Mouse (Mus musculus) neural tube, embryonic 15.5 days (tissue): Measurements from ENCODE around the gene Klhdc7b. TPM values are rescaled to one million over a fixed set of nuclear protein-coding genes. Genes with fewer than 3 reads are reported as not detected.

Experiments used
- ATAC-seq: fragments of 200-750 bp; cut with Nextera tagmentation; 2 replicates; pipeline ENCODE4 v1.8.0; 2017; ENCODE audit warnings: mild to moderate bottlenecking, moderate TSS enrichment, moderate library complexity; ENCODE audit not compliant: low FRiP score
- H3K27ac ChIP-seq: fragments of 300-500 bp; sonication (generic); replicated peaks from 2 replicates; pipeline ENCODE4 v1.5.1; 2015; ENCODE audit warnings: mild to moderate bottlenecking, inconsistent platforms
- H3K27me3 ChIP-seq: fragments of 300-500 bp; sonication (generic); replicated peaks from 2 replicates; pipeline ENCODE4 v1.6.1; 2015; ENCODE audit warnings: inconsistent platforms
- H3K36me3 ChIP-seq: fragments of 300-500 bp; sonication (generic); 2 replicates; pipeline ENCODE4 v1.6.1; 2015; ENCODE audit warnings: inconsistent platforms
- H3K4me1 ChIP-seq: fragments of 300-500 bp; sonication (generic); 2 replicates; pipeline ENCODE4 v1.6.1; 2015; ENCODE audit warnings: inconsistent platforms
- H3K4me2 ChIP-seq: fragments of 300-500 bp; sonication (generic); 2 replicates; pipeline ENCODE4 v1.6.1; 2015; ENCODE audit warnings: inconsistent platforms, mild to moderate bottlenecking, moderate library complexity
- H3K4me3 ChIP-seq: fragments of 300-500 bp; sonication (generic); replicated peaks from 2 replicates; pipeline ENCODE4 v1.5.1; 2015; ENCODE audit warnings: mild to moderate bottlenecking, inconsistent platforms
- H3K9ac ChIP-seq: fragments of 300-500 bp; sonication (generic); replicated peaks from 2 replicates; pipeline ENCODE4 v1.6.1; 2015; ENCODE audit warnings: mild to moderate bottlenecking, inconsistent platforms
- H3K9me3 ChIP-seq: fragments of 300-500 bp; sonication (generic); replicated peaks from 2 replicates; pipeline ENCODE4 v1.6.1; 2016; ENCODE audit warnings: inconsistent platforms
- WGBS: fragments of 180-500 bp; shearing (Covaris S2); methylation state at CpG from one replicate; pipeline ENCODE4 v1.1.7; 2015; ENCODE audit warnings: mixed read lengths; 5-methylcytosine and 5-hydroxymethylcytosine counted together
- polyA plus RNA-seq: library from polyadenylated mRNA; unstranded; fragments of >200 nt; fragmentation: Nextera tagmentation; extraction: Ambion mirVana; gene quantifications from 2 replicates; pipeline ENCODE4 v1.2.1, GENCODE M21; 2015

Klhdc7b gene
- polyA plus RNA-seq, result 0.05 and 0.06 TPM in 2 replicates

GRCm38 (mm10) chr15:89384617-89385016, at the start of gene Klhdc7b:
Gene Klhdc7b (plus strand): TSS chr15:89384917.
- Histone ChIP-seq H3K9ac (no peak within 1 kb of the TSS), H3K27ac (no peak within 1 kb of the TSS)

GRCm38 (mm10) chr15:89336422-89336821, 48.3 kb upstream of the Klhdc7b start:
- no peak overlapping the region for H3K4me3 ChIP-seq
- no peak overlapping the region for H3K4me2 ChIP-seq
- H3K4me1 ChIP-seq, result no peaks in the 10 kb centered on the region
- no peak overlapping the region for H3K27ac ChIP-seq
- no peaks in the 10 kb centered on the region for H3K9me3 ChIP-seq
- no peaks in the 10 kb centered on the region for H3K27me3 ChIP-seq
- WGBS, result 90% methylated on average over 14 of the region's 14 CpGs
- H3K36me3 ChIP-seq, result no peaks in the 10 kb centered on the region
- H3K9ac ChIP-seq, result no peak overlapping the region
- no peak for ATAC-seq

More at GRCm38 (mm10) chr15:89384617-89385016, at the start of gene Klhdc7b:
- Histone ChIP-seq H3K4me3 (no peak within 1 kb of the TSS), H3K36me3 (no peaks in the 10 kb centered on the region), H3K4me2 (no peak within 1 kb of the TSS), H3K27me3 (peaks cover 8% of the 10 kb centered on the region), H3K4me1 (no peaks in the 10 kb centered on the region), H3K9me3 (no peaks in the 10 kb centered on the region)
- no peak for ATAC-seq
- WGBS, result 88% methylated on average over 7 of the region's 7 CpGs

GRCm38 (mm10) chr15:89339696-89340095, 45.0 kb upstream of the Klhdc7b start:
- no peaks in the 10 kb centered on the region for H3K9me3 ChIP-seq
- H3K27me3 ChIP-seq, result no peaks in the 10 kb centered on the region
- no peak overlapping the region for H3K4me3 ChIP-seq
- WGBS, result 94% methylated on average over 2 of the region's 2 CpGs
- no peak for ATAC-seq
- no peak overlapping the region for H3K27ac ChIP-seq
- H3K9ac ChIP-seq, result no peak overlapping the region
- no peak overlapping the region for H3K4me2 ChIP-seq
- no peaks in the 10 kb centered on the region for H3K36me3 ChIP-seq
- H3K4me1 ChIP-seq, result no peaks in the 10 kb centered on the region

GRCm38 (mm10) chr15:89340136-89340535, 44.6 kb upstream of the Klhdc7b start:
- no peak overlapping the region for H3K4me3 ChIP-seq
- no peaks in the 10 kb centered on the region for H3K9me3 ChIP-seq
- H3K4me2 ChIP-seq, result no peak overlapping the region
- H3K4me1 ChIP-seq, result no peaks in the 10 kb centered on the region
- no peak for ATAC-seq
- H3K36me3 ChIP-seq, result no peaks in the 10 kb centered on the region
- 82% methylated on average over 3 of the region's 3 CpGs for WGBS
- no peak overlapping the region for H3K27ac ChIP-seq
- no peaks in the 10 kb centered on the region for H3K27me3 ChIP-seq
- no peak overlapping the region for H3K9ac ChIP-seq

- Histone ChIP-seq H3K27ac (no peak overlapping the region), H3K9ac (no peak overlapping the region), H3K4me3 (no peak overlapping the region), H3K36me3 (no peaks in the 10 kb centered on the region), H3K4me2 (no peak overlapping the region), H3K9me3 (no peaks in the 10 kb centered on the region), H3K27me3 (no peaks in the 10 kb centered on the region), H3K4me1 (no peaks in the 10 kb centered on the region)
- 37% methylated on average over 1 of the region's 1 CpGs for WGBS
- no peak for ATAC-seq
These were observed 43.0 kb upstream of the Klhdc7b start for GRCm38 (mm10) chr15:89341678-89342077.

- WGBS, result 92% methylated on average over 3 of the region's 3 CpGs
- no peak for ATAC-seq
These were observed 41.4 kb upstream of the Klhdc7b start for GRCm38 (mm10) chr15:89343325-89343724.

GRCm38 (mm10) chr15:89350447-89350846, 34.3 kb upstream of the Klhdc7b start:
- H3K9ac ChIP-seq, result no peak overlapping the region
- no peak overlapping the region for H3K4me3 ChIP-seq
- H3K4me2 ChIP-seq, result no peak overlapping the region
- peaks cover 12% of the 10 kb centered on the region for H3K4me1 ChIP-seq
- no peaks in the 10 kb centered on the region for H3K9me3 ChIP-seq
- no peak for ATAC-seq
- H3K27me3 ChIP-seq, result no peaks in the 10 kb centered on the region
- H3K27ac ChIP-seq, result no peak overlapping the region
- WGBS, result 88% methylated on average over 5 of the region's 5 CpGs
- H3K36me3 ChIP-seq, result peaks cover 35% of the 10 kb centered on the region

More at GRCm38 (mm10) chr15:89343325-89343724, 41.4 kb upstream of the Klhdc7b start:
- Histone ChIP-seq H3K4me2 (no peak overlapping the region), H3K36me3 (no peaks in the 10 kb centered on the region), H3K4me3 (no peak overlapping the region), H3K9me3 (no peaks in the 10 kb centered on the region), H3K4me1 (no peaks in the 10 kb centered on the region), H3K9ac (no peak overlapping the region), H3K27ac (no peak overlapping the region), H3K27me3 (no peaks in the 10 kb centered on the region)

- ATAC-seq, result no peak
These were observed 33.4 kb upstream of the Klhdc7b start for GRCm38 (mm10) chr15:89351302-89351701.

GRCm38 (mm10) chr15:89352054-89352453, 32.7 kb upstream of the Klhdc7b start:
- WGBS, result 95% methylated on average over 14 of the region's 14 CpGs

More at GRCm38 (mm10) chr15:89351302-89351701, 33.4 kb upstream of the Klhdc7b start:
- H3K36me3 ChIP-seq, result peaks cover 35% of the 10 kb centered on the region
- H3K9ac ChIP-seq, result no peak overlapping the region
- 92% methylated on average over 15 of the region's 15 CpGs for WGBS
- no peaks in the 10 kb centered on the region for H3K27me3 ChIP-seq
- H3K4me3 ChIP-seq, result no peak overlapping the region
- H3K9me3 ChIP-seq, result no peaks in the 10 kb centered on the region
- H3K4me2 ChIP-seq, result no peak overlapping the region
- peaks cover 13% of the 10 kb centered on the region for H3K4me1 ChIP-seq
- H3K27ac ChIP-seq, result no peak overlapping the region

GRCm38 (mm10) chr15:89352795-89353194, 31.9 kb upstream of the Klhdc7b start:
- ATAC-seq, result no peak
- Histone ChIP-seq H3K27me3 (no peaks in the 10 kb centered on the region), H3K9me3 (no peaks in the 10 kb centered on the region), H3K4me2 (no peak overlapping the region), H3K36me3 (peaks cover 35% of the 10 kb centered on the region), H3K9ac (no peak overlapping the region), H3K4me1 (peaks cover 28% of the 10 kb centered on the region), H3K4me3 (no peak overlapping the region), H3K27ac (no peak overlapping the region)
- 96% methylated on average over 12 of the region's 12 CpGs for WGBS

More at GRCm38 (mm10) chr15:89352054-89352453, 32.7 kb upstream of the Klhdc7b start:
- Histone ChIP-seq H3K4me1 (peaks cover 21% of the 10 kb centered on the region), H3K27me3 (no peaks in the 10 kb centered on the region), H3K36me3 (peaks cover 35% of the 10 kb centered on the region), H3K9me3 (no peaks in the 10 kb centered on the region), H3K4me3 (no peak overlapping the region), H3K27ac (no peak overlapping the region), H3K4me2 (no peak overlapping the region), H3K9ac (no peak overlapping the region)
- ATAC-seq, result no peak

- Histone ChIP-seq H3K27me3 (no peaks in the 10 kb centered on the region), H3K4me3 (no peak overlapping the region)
- 95% methylated on average over 16 of the region's 16 CpGs for WGBS
These were observed 30.9 kb upstream of the Klhdc7b start for GRCm38 (mm10) chr15:89353837-89354236.

GRCm38 (mm10) chr15:89354455-89354854, 30.3 kb upstream of the Klhdc7b start:
- ATAC-seq, result 0 out of 2 replicates have a peak, but pooled peaks have one; percentile 11
- Histone ChIP-seq H3K9ac (peak overlapping the region; percentile 76), H3K27ac (no peak overlapping the region), H3K4me1 (peaks cover 38% of the 10 kb centered on the region), H3K27me3 (no peaks in the 10 kb centered on the region), H3K4me3 (peak overlapping the region; percentile 65), H3K4me2 (peak overlapping the region; percentile 86), H3K9me3 (no peaks in the 10 kb centered on the region), H3K36me3 (peaks cover 35% of the 10 kb centered on the region)
- 81% methylated on average over 7 of the region's 7 CpGs for WGBS

More at GRCm38 (mm10) chr15:89353837-89354236, 30.9 kb upstream of the Klhdc7b start:
- ATAC-seq, result no peak
- Histone ChIP-seq H3K4me2 (no peak overlapping the region), H3K9me3 (no peaks in the 10 kb centered on the region), H3K9ac (no peak overlapping the region), H3K4me1 (peaks cover 33% of the 10 kb centered on the region), H3K27ac (no peak overlapping the region), H3K36me3 (peaks cover 35% of the 10 kb centered on the region)
